Mouse (Mus musculus) gastrocnemius, postnatal 25 days (tissue): ENCODE results near the gene Mecom. TPM values are rescaled to one million over a fixed set of nuclear protein-coding genes. Genes with fewer than 3 reads are reported as not detected.

Experiments
- DNase-seq: peaks from one replicate; pipeline ENCODE4 v3.0.0; 2022
- total RNA-seq, 2 experiments: library from RNA; stranded (reverse); gene quantifications; 1 replicate in 1 of 2; 2 replicates in 1 of 2; pipeline ENCODE4 v1.2.3; 2021

Mecom gene
- total RNA-seq, 2 experiments from 2014 or later: 6.7 to 8.8 TPM

DNA sequence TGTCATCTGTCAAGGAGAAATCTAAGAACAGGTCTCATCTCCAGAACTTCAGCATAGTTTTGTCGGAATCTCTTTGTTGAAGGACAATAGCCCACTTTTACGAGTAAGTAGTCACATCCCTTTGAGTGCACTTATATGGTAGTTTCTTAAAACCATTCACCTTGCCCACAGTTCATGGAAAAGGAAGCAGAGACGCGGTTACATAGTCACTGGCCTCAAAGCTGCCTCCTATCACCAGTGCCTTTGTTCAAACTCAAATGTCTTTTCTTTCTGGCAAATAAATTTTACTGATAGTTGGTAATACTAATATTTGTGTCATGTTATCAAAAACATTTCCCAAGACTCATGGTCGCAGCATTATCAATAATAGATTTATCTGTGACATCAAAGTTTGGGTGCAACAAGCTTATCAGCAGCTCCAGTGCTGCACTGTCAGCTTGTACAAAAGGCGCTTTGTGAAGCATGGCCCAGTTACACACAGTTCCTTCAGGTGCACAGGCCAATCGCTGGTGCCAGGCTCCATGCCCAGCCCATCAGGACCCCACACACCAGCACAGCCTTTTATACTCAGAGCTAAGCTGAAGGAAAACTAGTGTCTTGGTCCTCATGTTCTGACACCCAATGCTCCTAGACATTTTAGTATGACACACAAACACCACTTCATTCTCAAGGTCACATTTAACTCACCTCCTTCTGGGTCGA lies 399.3 kb downstream of the Mecom start:
- DNase-seq: no peak

DNA sequence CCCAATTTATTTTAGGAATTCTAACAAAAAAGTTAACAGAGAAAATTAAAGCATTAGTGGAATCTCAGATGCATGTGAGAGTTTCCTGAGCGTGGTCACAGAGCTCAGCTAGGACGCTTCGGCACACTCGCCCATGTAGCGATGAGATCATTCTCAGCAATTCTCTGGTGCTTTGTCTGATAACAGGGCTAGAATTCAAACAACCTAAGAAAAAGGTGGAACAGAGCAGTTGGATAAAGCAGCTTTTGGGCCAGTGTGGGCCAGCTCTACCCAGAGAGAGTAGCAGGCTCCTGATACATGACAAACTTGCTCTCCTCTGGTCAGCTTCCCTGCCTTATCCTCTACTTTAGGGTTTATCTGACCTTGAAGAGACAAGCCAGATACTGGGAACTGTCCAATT lies 402.8 kb downstream of the Mecom start:
- no peak for DNase-seq

DNA sequence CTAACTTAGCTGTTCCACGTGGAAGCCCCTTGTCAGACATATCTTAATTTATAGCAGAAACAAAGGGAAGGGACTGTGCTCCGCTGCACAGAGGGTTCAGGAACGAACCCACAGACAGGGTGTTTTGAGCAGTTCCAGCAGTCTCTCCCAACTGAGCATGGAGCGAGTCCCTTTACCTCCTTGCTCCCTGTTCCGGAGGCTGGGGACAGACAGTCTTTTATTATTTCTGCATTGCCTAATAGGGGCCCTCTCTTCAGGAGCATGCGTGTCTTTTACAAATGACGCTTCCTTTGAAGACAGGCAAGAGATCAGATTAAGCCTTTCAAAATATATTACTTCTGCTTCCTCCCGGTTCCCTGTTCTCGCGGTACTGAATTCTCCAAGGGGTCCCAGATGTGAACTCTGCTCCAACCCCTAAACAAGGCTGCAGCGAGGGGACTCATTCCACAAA lies 403.8 kb downstream of the Mecom start:
- DNase-seq: no peak

DNA sequence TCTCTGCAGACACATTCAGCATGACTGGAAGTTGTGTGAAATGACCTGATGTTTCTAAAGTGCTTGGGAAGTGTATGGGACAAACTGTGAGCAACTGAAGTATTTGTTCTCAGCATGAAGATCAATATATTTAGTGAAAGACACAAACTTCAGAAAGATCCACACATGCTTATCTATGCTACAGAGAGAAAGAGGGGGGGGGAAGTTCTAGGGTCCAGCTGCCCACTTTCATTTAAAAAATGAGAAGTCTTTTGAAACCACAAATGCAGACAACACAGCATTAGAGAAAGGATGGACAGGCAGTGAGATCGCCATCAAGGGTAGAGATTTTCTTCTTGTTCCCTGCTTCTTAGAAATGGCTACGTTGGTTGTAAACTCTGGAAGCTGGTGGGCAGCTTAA lies 404.4 kb downstream of the Mecom start:
- no peak for DNase-seq

DNA sequence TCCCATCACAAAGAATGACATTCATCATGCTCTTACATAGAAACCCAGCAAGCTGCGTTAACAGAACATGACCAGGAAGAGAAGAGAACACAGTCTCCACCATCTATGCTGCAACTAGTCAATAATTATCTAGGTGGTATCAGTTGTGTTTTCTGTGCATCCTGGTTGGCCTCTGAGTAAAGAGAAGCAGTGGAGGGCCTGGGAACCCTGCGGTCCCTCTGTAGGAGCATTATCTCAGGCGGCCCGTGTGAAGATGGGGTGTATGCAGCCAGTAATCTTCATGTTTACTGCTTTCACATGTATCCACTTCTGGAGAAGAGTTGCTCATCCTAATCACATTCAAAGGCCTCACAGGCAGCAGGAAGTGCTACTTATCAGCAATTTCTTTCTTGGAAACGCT lies 407.5 kb downstream of the Mecom start:
- DNase-seq: no peak

DNA sequence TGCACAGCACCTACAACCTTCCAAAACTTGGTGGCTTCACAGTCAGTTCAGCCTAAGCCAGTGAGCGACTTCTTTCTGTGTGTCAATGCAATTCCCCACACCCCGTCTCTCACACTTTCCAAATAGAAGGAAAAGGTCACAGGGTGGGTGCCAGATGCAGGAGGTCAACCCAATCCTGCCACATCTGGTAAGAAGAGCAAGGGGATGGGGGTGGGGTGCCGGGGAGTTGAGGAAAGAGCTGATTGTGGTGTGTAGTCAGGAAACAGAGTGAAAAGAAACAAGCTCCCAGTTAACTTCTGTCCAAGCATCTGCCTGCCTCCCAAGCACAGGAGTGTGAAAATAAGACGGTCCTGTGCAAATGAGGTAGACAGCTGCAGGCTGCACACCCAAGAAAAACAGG lies 408.1 kb downstream of the Mecom start:
- DNase-seq: no peak

DNA sequence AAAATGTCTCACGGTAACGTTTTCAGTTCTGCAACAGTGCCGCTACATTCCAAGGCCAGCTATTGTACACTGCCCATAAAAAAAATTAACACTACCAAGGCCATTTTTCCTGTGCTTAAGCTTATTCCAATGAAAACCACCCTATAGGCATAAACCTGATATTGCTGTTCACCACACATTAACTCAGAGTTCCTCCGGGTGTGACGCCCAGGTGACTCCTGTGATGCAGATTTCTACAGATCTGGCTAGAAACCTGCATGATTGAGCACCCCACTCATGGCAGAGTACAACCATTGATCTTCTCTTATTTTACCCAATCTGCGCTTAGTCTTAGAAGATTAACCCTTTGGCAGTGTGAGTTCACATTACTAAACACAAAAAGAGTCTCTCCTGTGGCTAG lies 409.2 kb downstream of the Mecom start:
- no peak for DNase-seq

DNA sequence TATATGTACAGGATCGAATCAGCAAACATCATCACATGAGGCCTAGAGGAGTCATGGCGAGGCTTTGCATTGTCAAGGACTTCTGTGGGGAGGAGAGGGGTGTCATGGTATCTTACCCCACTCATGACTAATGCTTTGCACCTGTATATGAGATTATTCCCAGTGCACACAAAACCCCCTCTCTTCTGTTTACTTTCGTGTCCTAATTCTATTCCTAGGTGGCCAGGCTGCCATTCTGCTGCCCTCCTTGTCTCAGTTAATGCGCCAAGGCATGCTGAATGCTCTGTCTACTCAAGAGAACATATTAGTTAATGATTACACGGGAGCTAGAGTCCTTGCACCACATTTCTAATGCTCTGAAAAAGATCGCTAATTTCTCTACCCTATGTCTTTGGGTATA lies 412.0 kb downstream of the Mecom start:
- no peak for DNase-seq

DNA sequence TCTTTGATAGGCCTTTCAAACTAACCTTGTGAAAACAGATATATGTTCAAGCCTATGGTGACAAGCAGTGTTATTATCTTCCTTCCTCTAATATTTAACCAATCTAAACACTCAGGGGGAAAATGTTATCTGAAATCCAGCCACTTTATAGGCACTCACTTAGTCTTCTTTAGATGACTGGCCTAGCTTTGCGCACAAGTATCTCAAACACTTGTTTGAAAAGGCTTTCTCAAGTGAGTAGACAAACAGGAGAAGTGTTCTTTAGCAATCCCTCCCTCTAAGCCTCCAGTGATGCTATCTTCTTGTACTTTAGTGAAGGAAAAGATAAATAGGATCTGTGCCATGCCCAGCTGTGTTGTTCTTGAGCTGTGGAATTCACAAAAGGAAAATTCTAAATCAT lies 412.7 kb downstream of the Mecom start:
- DNase-seq: no peak

DNA sequence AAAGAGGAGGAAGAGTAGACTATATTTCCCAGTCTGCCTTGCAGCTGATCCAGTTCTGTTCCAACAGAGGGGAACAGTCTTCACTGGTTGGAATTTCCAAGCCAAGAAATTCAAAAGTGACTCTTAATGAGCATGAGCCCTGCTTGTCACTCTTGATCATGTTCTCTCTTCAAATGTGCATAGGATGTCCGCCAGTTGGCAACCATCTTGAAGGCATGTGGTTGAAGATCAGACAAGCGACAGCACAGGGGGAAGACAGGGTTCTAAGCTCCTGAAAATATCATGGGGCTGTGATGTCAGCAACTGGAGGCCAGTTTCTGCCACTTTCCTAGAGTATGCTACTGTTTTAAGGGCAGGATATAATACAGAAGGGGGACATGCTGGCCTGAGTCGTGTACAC lies 414.8 kb downstream of the Mecom start:
- DNase-seq: no peak

DNA sequence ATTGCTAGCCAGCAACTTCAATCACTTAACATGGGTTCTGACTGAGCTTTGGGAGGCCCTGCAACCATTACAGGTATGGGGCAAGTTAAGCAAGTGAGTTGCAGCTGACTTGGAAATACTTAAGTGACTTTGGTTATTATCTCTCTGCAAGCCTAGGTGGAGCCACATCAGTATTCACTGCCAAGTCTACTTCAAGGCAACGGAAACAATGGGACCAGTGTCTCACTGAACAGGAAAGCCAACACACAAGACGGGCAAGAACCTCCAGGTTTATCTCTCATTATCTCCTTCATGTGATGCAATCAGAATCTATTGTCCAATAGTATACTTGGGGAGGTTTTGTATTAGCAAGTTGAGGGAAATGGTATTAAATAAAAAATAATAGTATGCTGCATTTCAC lies 415.4 kb downstream of the Mecom start:
- DNase-seq: no peak

DNA sequence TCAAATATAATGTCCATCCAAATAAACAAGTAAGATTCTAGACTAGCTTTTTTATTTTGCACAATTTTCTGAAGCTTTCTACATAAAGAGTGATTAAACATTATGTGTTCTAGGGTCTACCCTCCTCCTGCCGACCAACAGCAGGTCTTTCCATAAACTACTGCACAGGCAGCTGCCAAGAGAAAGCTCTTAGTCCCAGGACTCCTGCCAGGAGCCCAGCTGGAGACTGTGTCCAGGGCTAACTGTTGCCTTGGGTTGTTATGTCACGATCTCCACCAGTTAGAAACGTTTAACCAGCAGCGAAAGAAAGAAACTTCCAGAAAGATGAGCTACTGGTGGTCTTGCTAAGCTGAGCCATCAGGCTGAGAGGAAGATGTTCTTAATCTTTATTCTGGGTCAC lies 417.3 kb downstream of the Mecom start:
- DNase-seq: peak; percentile 52

DNA sequence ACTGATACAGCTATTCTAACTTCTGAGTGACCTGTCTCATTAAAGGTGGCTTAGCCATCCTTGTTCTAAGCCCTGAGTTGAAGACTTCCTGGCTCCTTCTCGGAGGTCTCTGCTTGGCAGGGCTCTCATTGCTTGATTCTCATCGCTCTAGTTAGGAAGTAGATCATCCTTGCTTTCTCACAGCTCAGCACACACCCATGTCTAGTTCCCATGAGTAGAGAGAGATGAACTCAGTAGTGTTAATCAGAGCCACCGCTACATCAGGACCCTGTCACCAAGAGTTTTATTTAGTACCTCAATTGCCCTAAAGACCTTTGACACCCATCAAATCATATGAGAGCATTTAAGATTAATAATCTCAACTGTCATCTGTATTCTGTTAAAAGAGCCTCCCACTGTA lies 425.2 kb downstream of the Mecom start:
- DNase-seq: no peak

DNA sequence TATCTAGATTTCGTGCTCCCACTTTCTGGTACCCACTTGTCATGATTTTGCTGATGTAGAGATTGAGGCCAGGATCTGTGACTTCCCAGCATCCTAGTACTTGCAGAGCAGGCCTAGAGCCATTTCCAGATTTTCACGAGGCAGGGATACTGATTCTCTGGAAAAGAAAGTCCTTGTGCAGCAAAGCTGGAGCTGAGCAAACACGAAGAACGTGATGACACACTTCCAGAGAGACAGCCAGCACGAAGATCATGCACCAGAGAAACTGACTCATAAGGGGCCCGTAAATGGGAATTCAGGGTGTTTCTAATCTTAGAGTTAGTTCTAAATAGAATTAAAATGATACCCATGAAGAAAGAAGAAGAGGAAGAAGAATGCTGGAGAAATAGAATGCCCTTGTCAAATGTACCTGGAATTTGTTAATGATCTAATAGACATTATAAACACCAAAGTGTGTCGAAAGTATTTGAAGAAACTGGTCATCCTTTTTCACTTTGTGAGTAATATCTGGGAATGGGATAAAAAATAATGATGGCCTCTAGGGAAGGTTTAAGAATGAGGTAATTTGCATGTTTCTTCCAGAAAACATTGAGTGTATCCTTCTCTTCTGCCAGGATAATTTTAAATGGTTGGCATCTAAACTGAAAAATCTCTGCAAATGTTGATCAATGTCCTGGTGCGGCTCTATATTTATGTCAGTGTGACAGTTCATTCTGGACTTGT lies 426.9 kb downstream of the Mecom start:
- peak; percentile 23 for DNase-seq

DNA sequence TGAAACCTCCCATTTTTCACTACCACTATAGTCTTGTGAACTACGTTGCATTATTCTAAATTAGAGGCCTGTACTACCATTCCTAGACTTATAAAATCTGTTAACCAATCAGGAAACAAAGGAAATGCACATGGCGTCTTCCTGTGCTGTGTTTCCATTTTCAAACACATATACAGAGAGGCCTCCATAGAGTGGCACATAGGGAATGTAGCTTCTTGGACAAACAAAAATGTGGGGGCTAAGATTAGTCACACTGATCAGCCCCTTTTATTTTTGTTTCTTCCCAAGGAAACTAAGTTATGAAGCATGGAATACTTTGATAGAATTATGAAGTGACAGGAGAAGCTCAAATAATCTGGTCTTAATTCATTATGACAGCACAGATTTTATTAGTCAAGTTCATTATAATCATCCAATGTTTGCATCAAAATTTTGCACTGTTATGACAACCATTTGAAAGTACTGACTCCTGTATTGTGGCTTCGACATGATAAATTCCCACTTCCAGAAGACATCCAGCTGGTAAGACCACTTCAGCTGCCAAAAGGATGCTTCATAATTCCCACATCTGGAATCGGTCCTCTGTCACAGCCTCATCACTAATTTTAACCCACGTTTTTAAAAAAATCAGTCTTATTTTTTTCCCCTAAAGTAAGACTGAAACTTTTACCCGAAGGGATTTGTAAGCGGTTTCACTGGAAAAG lies 429.1 kb downstream of the Mecom start:
- DNase-seq: no peak

DNA sequence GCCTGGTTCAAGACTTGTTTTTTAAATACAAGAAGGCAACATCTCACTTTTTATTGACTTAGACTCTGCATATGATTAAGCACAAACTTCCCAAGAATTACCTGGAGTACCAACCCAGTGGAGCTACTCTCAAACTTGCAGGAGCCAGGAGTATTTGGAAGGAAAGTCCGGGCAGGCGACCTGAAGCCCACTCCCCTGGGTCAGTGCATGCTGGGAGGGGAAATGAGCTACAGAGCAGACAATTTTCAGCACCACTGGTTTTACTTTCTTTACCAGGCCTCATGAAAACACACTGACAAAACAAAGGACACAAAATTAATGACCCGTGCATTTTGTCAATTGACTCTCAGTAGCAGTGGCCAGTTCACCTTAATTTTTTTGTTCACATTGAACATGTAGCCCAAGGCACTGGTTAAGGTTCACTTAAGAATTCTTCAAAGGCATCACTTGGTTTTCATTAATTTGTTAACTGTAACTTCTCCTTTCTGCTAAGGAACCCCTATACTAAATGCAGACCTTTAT lies 434.5 kb downstream of the Mecom start:
- DNase-seq: no peak

DNA sequence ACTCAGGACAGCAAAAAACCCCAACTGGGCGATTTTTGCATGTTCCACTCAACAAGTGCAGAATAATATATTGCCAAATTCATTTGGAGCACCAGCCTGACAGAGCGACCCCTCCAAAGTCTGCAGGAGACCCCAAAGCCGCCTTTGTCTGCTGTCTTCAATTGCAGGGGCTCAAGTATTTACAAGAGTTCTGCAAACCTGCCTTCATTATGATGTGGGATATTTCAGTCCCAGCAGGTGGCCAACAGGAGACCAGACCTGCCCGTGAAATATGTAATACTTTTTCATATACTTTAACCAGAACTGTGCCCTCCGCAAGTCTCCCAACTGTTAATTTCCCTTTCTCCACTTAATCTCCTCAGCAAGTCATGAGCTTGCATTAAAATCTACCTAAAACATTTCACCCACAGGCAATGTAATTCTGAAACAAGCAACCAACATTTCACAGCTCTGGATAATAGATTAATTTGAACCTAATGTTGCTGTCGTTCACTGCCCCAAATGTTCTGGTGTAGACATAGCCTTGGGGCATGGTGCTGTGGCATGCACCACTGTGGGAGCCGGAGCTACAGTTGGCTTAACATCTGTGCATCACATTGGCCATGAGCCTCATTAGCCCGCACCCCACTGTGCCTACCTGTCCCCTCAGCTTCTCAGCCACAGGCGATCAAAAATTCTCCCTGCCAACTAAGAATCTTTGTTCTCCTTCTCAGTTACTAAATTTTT lies 439.7 kb downstream of the Mecom start:
- no peak for DNase-seq

DNA sequence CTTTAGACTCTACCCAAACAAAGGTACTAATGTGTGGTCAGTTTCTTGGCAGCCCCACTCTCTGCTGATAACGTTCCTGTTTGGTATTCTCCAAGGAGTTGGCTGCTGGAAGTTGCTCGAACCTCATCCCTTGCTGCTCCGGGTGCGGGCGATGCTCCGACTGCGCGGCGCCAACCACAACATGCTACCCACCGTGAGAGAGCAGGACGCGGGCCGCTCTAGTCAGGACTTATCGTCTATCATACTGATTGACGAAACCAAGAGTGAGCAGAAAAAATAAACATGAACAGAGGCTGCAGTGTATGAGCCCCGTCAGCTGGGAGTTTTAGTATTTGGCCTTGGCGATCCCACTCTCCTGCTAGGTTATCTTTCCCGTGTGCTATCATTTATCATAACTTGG lies 441.3 kb downstream of the Mecom start:
- DNase-seq: no peak

DNA sequence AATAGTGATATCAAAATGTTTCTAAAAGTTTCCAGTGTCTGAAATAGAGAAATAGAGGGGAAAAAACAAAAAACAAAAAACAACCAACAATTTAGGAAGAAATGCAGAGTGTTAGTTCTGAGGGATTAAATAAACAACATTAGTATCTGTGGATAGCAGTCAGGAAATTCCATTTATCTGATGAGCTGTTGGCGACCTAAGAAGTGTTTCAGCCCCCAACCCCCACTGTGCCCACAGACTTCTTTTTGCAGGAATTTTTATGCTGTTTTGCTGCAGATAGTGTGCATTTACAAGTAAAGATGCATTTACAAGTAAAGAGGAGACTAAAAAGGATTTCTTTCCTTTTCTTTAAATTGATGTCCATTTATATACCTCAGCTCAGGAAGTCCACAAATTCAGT lies 441.9 kb downstream of the Mecom start:
- DNase-seq: no peak

DNA sequence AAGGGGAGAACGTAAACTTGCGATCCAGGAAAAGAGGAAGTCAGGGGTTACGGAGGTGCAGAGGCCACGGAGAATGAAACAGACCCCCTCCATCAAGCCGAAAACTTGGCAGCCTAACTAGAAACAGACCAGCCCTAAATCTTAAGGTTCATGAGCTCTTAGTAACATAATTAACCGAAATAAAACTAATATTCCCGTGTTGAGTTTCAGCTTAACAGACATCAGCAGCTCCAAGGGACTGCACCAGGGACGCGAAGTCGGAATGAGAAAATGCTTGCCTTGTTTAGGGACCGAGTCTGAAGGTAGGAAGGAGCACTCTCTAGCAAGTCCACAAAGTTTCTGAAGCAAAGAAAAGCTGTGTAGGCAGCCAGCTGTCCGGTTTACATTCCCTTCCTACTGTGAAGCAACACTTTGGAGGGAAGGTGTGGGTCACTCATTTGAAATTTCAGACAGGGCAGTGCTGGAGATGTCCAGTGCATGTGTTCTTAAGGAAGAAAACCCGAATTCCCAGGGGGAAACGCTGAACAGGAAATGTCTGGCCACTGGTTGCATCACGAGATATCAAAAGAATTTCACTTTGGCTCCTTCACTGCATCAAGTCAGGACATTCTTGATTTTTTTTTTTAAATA lies 442.5 kb downstream of the Mecom start:
- DNase-seq: peak; percentile 53

DNA sequence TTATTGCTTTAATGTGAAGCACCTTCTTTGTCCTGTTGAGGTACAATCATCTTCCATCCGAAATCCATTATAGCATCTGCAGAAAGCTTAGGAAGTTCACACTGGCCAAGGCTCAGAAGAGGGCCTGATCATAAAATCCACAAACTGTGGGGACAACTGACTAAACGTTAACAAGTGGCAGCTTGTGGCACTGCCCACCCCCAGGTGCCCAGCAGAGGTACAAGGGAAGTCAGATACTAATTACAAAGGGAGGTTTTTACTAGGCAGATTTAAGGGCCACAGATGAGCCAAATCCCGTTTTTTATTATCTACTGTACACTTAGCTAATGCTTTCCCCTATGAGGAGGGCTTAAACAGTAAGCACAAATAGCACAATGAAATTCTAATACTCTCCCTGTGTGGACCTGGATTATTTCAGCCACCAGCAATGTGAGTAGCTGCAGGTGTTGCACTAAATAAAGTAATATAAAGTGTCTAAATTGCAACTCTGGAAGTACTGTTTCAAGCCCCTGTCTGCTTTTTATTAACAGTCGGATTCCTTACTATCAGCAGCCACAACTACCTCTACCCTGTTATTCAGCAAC lies 443.2 kb downstream of the Mecom start:
- no peak for DNase-seq

DNA sequence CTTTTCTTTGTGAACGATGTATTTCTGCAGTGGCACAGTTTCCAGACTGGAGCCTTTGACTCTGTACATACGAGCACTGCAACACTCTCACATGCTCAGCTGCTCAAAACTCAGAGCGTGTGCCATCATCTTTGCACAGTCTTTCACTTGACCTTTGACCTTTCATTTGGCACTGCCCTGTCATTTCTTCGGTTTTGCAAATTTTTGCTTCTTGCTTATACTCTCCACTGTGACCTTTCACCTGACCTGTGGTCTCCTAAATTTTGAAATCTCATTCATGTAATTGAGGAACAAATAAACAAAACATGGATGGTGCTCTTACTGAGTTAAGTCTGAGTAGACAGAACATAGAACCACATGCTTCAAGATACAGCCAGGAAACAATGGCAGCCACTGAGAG lies 446.7 kb downstream of the Mecom start:
- DNase-seq: no peak
